Mouse (Mus musculus) lung, adult 2 months (tissue): ENCODE measurements around the gene Nfatc4.

ENCODE experiments used
- CTCF ChIP-seq: fragments of 200-500 bp; IDR thresholded peaks from 2 replicates; pipeline ENCODE4 v1.5.1; 2011; ENCODE audit warnings: mild to moderate bottlenecking, low read length, control low read depth; ENCODE audit not compliant: insufficient read depth
- POLR2A ChIP-seq: fragments of 200-500 bp; IDR thresholded peaks from 2 replicates; pipeline ENCODE4 v1.6.1; 2011; ENCODE audit warnings: low read depth, mild to moderate bottlenecking, control low read depth, low read length, borderline replicate concordance; ENCODE audit errors: extremely low read depth

DNA sequence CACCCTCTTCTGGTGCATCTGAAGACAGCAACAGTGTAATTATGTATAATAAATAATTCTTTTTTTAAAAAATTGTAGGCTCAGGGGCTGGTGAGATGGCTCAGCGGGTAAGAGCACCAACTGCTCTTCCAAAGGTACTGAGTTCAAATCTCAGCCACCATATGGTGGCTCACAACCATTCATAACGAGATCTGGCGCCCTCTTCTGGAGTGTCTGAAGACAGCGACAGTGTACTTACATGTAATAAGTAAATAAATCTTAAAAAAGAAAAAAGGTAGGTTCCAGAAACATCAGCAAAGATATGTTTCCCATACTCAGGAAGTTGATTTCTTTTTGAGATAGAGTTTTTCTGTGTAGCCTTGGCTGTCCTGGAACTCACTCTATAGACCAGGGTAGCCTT lies 19.9 kb downstream of the Nfatc4 start:
- 0 out of 2 replicates have a peak, but pooled peaks have one; percentile 7 for TF ChIP-seq CTCF
- TF ChIP-seq POLR2A = no peak
